11 mouse cellular contexts compared by ENCODE assay signal in genomic region chr13:98633641-98634484, GRCm38 (mm10). TPM values are rescaled to one million over a fixed set of nuclear protein-coding genes. Genes with fewer than 3 reads are reported as not detected.
A peak's percentile ranks its signal among the peaks of the same experiment; 100 is the strongest.
DNase-seq lines count a peak whose midpoint lies in the region; ATAC-seq and TF ChIP-seq lines count a peak whose summit lies in the region.
"Had no signal": no experiment of that assay in that cellular context is flagged by ENCODE, and none has a peak within 500 bp of the region (broad histone marks: within the 10 kb centered on the region; RNA-seq: fewer than 3 reads in every experiment).

No protein-coding gene starts in this region.

- TF ChIP-seq POLR2A in lung, adult 2 months (IDR thresholded peaks at IDR 0.05; ENCODE audit: borderline replicate concordance, extremely low read depth, low read depth, low read length): no peak

- ATAC-seq in kidney, embryonic 16.5 days (ENCODE audit: low FRiP score, low TSS enrichment): no peak
- no peak for ATAC-seq in megakaryocyte, adult 5-6 weeks (ENCODE audit: poor library complexity, severe bottlenecking)

- no peak overlapping the region for H3K9ac ChIP-seq in kidney, embryonic 16.5 days (replicated peaks; ENCODE audit: low read length)
- H3K9ac ChIP-seq: heart, embryonic 12.5 days; limb, embryonic 12.5 days had no signal

- 0 out of 2 replicates have a peak overlapping the region, but pooled peaks have one; percentile 28 for H3K4me2 ChIP-seq in kidney, embryonic 16.5 days (replicated peaks; ENCODE audit: low read depth, low read length)
- H3K4me2 ChIP-seq: heart, embryonic 12.5 days; limb, embryonic 12.5 days had no signal

- no peak overlapping the region for H3K27ac ChIP-seq in kidney, embryonic 16.5 days (ENCODE audit: low read length)
- H3K27ac ChIP-seq: limb, embryonic 12.5 days had no signal

- H3K9me3 ChIP-seq in kidney, embryonic 16.5 days (ENCODE audit: low read length): no peaks in the 10 kb centered on the region
- H3K9me3 ChIP-seq: heart, embryonic 12.5 days; limb, embryonic 12.5 days had no signal

- 50% methylated on average over 6 of the region's 6 CpGs for WGBS in lung, adult 2 months
- 59% methylated on average over 6 of the region's 6 CpGs for WGBS in kidney, embryonic 16.5 days

- H3K4me1 ChIP-seq in lung, adult 2 months (ENCODE audit: control insufficient read depth, insufficient read depth, low read length): no peaks in the 10 kb centered on the region
- H3K4me1 ChIP-seq in kidney, embryonic 16.5 days (ENCODE audit: insufficient read depth, low read length): peaks cover 24% of the 10 kb centered on the region

- no peaks in the 10 kb centered on the region for H3K27me3 ChIP-seq in kidney, embryonic 16.5 days (ENCODE audit: insufficient read depth, low read length)
- H3K27me3 ChIP-seq: heart, embryonic 12.5 days had no signal

- peak; percentile 59 for TF ChIP-seq CTCF in lung, adult 2 months (IDR thresholded peaks at IDR 0.05; ENCODE audit: insufficient read depth, low read length)

- no peaks in the 10 kb centered on the region for H3K36me3 ChIP-seq in kidney, embryonic 16.5 days (ENCODE audit: insufficient read depth, low read length)
- H3K36me3 ChIP-seq: heart, embryonic 12.5 days; limb, embryonic 12.5 days had no signal

- no peak overlapping the region for H3K4me3 ChIP-seq in lung, adult 2 months (replicated peaks; ENCODE audit: extremely low read depth, low read depth, low read length)
- no peak overlapping the region for H3K4me3 ChIP-seq in kidney, embryonic 16.5 days (ENCODE audit: low read length)
- H3K4me3 ChIP-seq: heart, embryonic 12.5 days; limb, embryonic 12.5 days had no signal

- DNase-seq in adrenal gland, postnatal 10 days: peak; percentile 22
- DNase-seq in adrenal gland, adult 2 months: no peak
- no peak for DNase-seq in lung, adult 2 months
- DNase-seq in lung, postnatal 25 days (ENCODE audit: low spot score): no peak
- peak; percentile 34 for DNase-seq in retina, postnatal 1 day
- no peak for DNase-seq in spleen, adult 12 weeks (ENCODE audit: low spot score)

RNA-seq across cellular contexts. Expression of gene Tmem174, which starts 3.3 kb away (rescaled TPM):
- total RNA-seq in adrenal gland, postnatal 10 days (2021): not detected
- total RNA-seq in adrenal gland, adult 2 months (2021): not detected
- polyA plus RNA-seq in adrenal gland, adult 2 months (2012; rRNA removed): not detected in 2 replicates
- polyA plus RNA-seq in lung, adult 2 months (2012; rRNA removed): not detected in 2 replicates
- polyA plus RNA-seq in kidney, embryonic 16.5 days (2015; fragmentation: Nextera tagmentation; extraction: Ambion mirVana): 41.1 and 44.3 TPM in 2 replicates
- not detected in 2 replicates for total RNA-seq in megakaryocyte, adult 5-6 weeks (2015)
- 0.11 TPM in 1 of 2 replicates, not detected in the other for total RNA-seq in megakaryocyte, adult 5-6 weeks (2017)
- polyA plus RNA-seq: C2C12; heart, embryonic 12.5 days; limb, embryonic 12.5 days had no signal

Comparison
In these comparisons a context has a peak if more than half of its experiments do, and no peak if none do; other contexts are left out.
1. DNase-seq: peak in adrenal gland, postnatal 10 days (single experiment) and retina, postnatal 1 day (single experiment); none in adrenal gland, adult 2 months (single experiment), lung, adult 2 months (single experiment), lung, postnatal 25 days (single experiment) and spleen, adult 12 weeks (single experiment).